22 mouse cellular contexts compared by ENCODE assay signal in genomic region chr2:92752156-92752555, GRCm38 (mm10).
"Had no signal": no experiment of that assay in that cellular context is flagged by ENCODE, and none has a peak within 500 bp of the region (broad histone marks: within the 10 kb centered on the region; RNA-seq: fewer than 3 reads in every experiment).

No protein-coding gene starts in this region.

- H3K4me1 ChIP-seq: limb, embryonic 12.5 days; limb, embryonic 15.5 days; midbrain, embryonic 12.5 days had no signal

- DNase-seq: kidney, adult 11 months; kidney, adult 8-10 months; kidney, postnatal 25 days; layer of hippocampus, postnatal 36 days; liver, postnatal 0 days; lung, postnatal 14 days; retina, postnatal 1 day; right cerebral cortex, postnatal 25 days; spleen, adult 18-20 months; thymus, adult 18-20 months; thymus, postnatal 36 days had no signal

- H3K9ac ChIP-seq: limb, embryonic 12.5 days; limb, embryonic 15.5 days; liver, embryonic 14.5 days; liver, postnatal 0 days; lung, embryonic 15.5 days; midbrain, embryonic 12.5 days; neural tube, embryonic 13.5 days had no signal

- H3K36me3 ChIP-seq: limb, embryonic 12.5 days; limb, embryonic 15.5 days; lung, embryonic 15.5 days; midbrain, embryonic 12.5 days; neural tube, embryonic 13.5 days had no signal

- H3K27me3 ChIP-seq: limb, embryonic 12.5 days; limb, embryonic 15.5 days; lung, embryonic 15.5 days; neural tube, embryonic 13.5 days had no signal

- ATAC-seq: midbrain, embryonic 16.5 days had no signal

- H3K4me2 ChIP-seq: limb, embryonic 12.5 days; limb, embryonic 15.5 days; liver, embryonic 11.5 days; lung, embryonic 15.5 days; midbrain, embryonic 12.5 days; neural tube, embryonic 13.5 days had no signal

- H3K27ac ChIP-seq: layer of hippocampus, adult 2 months; left cerebral cortex, adult 2 months; limb, embryonic 12.5 days; limb, embryonic 15.5 days; liver, embryonic 14.5 days; lung, embryonic 15.5 days; midbrain, embryonic 12.5 days; neural tube, embryonic 13.5 days had no signal

- H3K9me3 ChIP-seq: limb, embryonic 12.5 days; limb, embryonic 15.5 days; lung, embryonic 15.5 days; midbrain, embryonic 12.5 days; neural tube, embryonic 13.5 days had no signal

- H3K4me3 ChIP-seq: layer of hippocampus, adult 2 months; left cerebral cortex, adult 2 months; limb, embryonic 12.5 days; limb, embryonic 15.5 days; lung, embryonic 15.5 days; midbrain, embryonic 12.5 days; myocyte; neural tube, embryonic 13.5 days had no signal
